Mouse (Mus musculus): ENCODE measurements around the gene Il25.
A peak's percentile ranks its signal among the peaks of the same experiment; 100 is the strongest.
"Not testable (repeated sequence)": the region's sequence is repeated elsewhere in the genome, so short reads cannot be mapped to it uniquely, and the experiment has no call there.

Il25 gene

GRCm38 (mm10) chr14:54955481-54955880 is 23.0 kb downstream of the Il25 start:
- DNase-seq, result no peak

GRCm38 (mm10) chr14:54956533-54956932 is 24.0 kb downstream of the Il25 start:
- no peak for DNase-seq

GRCm38 (mm10) chr14:54958503-54958902 is 26.0 kb downstream of the Il25 start:
- no peak for DNase-seq

- no peak for DNase-seq
Measured at GRCm38 (mm10) chr14:54959197-54959596, 26.7 kb downstream of the Il25 start.

- DNase-seq, result not testable (repeated sequence)
Measured at GRCm38 (mm10) chr14:54959853-54960613, 27.5 kb downstream of the Il25 start.

- peak; percentile 40 for DNase-seq
Measured at GRCm38 (mm10) chr14:54960769-54961168, 28.3 kb downstream of the Il25 start.

- no peak for DNase-seq
Measured at GRCm38 (mm10) chr14:54961487-54961886, 29.0 kb downstream of the Il25 start.

- no peak for DNase-seq
Measured at GRCm38 (mm10) chr14:54962714-54963113, 30.2 kb downstream of the Il25 start.

GRCm38 (mm10) chr14:54963727-54964126 is 31.2 kb downstream of the Il25 start:
- DNase-seq, result no peak

- no peak for DNase-seq
Measured at GRCm38 (mm10) chr14:54965044-54965443, 32.5 kb downstream of the Il25 start.

GRCm38 (mm10) chr14:54965631-54966030 is 33.1 kb downstream of the Il25 start:
- DNase-seq, result no peak

GRCm38 (mm10) chr14:54966320-54966977 is 34.0 kb downstream of the Il25 start, which contains the start of gene Myh6:
Gene Myh6 (minus strand): TSS chr14:54966927.
- no peak for DNase-seq

GRCm38 (mm10) chr14:54967874-54968273 is 35.4 kb downstream of the Il25 start:
- no peak for DNase-seq

GRCm38 (mm10) chr14:54968344-54968743 is 35.8 kb downstream of the Il25 start:
- no peak for DNase-seq

- DNase-seq, result not testable (repeated sequence)
Measured at GRCm38 (mm10) chr14:54972786-54973185, 40.3 kb downstream of the Il25 start.

- no peak for DNase-seq
Measured at GRCm38 (mm10) chr14:54974068-54974791, 41.7 kb downstream of the Il25 start.

- DNase-seq, result no peak
Measured at GRCm38 (mm10) chr14:54976633-54977032, 44.1 kb downstream of the Il25 start, which contains the start of gene Gm17428. Gene Gm17428 (plus strand): TSS chr14:54976933.

- no peak for DNase-seq
Measured at GRCm38 (mm10) chr14:54978664-54979063, 46.2 kb downstream of the Il25 start.

GRCm38 (mm10) chr14:54981934-54982333 is 49.4 kb downstream of the Il25 start:
- DNase-seq, result no peak

Measured in thymus, postnatal 14 days (tissue).